Mouse (Mus musculus) spleen, adult 18-20 months (tissue): Measurements from ENCODE around the gene Eif5a.
"Not testable (repeated sequence)": the region's sequence is repeated elsewhere in the genome, so short reads cannot be mapped to it uniquely, and the experiment has no call there.

Experiments
- DNase-seq, 2 experiments: peaks; one replicate each; pipeline ENCODE4 v3.0.0; 2022; ENCODE audit warnings: mixed read lengths in 2 of 2

Eif5a gene

DNA sequence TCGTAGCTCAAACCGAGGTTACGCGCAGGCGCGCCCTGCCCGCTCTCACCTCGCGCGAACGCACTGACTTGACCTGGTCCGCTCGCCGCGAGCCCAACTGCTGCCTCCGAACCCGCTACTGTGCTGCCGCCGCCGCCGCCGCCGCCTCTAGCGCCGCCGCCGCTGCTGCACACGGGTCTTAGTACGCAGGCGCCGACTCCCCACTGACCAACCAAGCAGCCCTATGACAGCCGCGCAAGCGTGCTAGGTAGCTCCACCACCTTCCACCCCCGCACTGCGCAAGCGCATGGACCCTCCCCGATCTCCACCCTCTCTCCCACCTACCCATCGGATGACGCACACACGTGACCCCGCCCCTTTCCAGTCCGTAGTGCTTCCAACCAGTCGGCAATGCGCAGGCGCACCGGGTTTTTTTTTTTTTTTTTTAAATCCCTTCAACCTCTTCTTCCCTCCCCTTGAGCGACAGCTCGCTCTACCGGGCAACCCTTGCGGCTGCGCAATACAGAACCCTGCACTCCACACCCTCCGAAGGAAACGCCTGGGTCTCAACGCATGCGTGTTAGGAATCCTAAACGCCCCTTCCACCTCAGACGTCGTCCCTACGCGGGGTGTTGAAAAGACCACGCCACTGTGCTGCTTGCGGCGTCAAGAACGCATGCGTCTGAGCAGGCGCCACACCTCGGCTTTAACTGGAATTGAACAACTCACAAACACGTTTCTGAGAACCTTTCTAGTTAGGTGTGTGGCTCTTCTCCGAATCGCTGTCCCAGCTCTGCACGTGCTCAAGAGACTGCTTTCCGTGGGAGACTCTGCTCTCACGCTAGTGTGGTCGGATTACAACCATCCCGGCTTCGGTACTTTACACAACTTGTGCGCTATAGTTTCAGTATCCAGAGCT, at the start of gene Eif5a:
TSS of gene Eif5a (minus strand) at position 845 of the 898 bp plus-strand sequence.
- DNase-seq, result peak; percentile 100

DNA sequence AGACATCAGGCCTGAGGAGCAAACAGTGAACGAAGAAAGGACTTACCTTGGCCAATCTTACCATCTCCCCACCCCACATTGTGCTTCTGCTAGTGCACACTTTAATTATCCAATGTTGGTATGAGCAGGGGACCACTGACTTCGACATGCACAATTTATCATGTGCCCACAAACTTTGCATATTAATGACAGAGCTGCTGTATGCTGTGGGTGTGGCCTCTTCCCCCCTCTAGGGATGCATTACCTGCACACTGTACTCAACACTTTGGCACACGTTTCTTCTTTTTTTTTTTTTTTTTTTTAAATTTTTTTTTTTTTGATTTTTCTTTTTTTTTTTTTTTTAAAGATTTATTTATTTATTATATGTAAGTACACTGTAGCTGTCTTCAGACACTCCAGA, 49.0 kb upstream of the Eif5a start:
- no peak for DNase-seq

DNA sequence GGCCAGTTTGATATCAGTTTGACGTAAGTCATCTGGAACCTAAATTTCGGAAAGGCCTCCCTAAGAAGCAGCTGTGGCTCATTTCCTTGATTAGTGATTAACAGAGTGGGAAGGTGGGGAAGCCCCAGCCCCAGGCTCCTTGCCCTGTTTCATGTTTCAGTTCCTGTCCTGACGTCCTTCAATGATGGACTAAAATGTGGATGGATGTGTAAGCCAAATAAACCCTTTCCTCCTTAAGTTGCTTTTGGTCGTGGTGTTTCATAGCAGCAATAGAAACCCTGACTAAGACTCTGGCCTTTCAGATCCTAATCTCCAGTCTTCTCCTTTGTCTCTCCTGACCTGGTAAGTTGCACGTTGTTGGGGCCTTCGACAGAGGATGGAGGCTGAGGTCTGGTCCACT, 48.5 kb upstream of the Eif5a start:
- no peak for DNase-seq

DNA sequence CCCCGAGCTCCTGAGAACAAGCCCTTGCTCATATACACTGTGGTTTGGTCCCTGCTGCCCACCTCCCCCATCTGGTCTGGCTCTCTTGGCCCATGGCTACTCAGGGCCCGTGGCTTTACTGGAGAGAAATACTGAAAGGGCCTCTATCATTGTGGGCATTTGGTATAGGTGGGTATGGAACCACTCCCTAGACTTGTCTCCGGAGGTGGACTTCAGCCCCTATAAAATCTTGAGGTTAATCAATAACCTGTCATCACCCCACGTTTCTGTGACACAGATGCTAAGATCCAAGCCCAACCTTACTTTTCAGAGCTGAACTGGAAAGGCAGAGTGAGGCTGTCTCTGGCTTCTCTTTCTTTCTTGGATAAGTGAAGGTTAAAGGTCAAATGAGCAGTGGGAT, 47.0 kb upstream of the Eif5a start:
- no peak for DNase-seq

DNA sequence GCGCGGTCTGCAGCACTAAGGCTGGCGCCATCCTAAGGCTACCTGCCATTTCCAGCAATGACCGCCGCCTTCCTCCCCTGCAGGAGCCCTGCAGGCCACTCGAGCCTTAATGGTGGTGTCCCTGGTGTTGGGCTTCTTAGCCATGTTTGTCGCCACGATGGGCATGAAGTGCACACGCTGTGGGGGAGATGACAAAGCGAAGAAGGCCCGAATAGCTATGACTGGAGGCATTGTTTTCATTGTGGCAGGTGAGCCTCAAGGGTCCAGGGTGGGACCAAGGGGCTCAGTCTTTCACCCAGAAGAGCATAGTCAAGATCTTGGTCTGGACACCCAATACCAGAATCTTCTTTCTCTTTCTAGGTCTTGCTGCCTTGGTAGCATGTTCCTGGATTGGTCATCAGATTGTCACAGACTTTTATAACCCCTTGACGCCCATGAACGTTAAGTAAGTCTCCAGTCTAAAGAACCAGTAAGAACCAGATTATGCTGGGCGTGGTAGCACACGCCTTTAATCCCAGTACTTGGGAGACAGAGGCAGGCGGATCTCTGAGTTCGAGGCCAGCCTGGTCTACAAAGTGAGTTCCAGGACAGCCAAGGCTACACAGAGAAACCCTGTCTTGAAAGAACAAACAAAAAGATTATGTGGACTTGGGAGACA, 45.2 kb upstream of the Eif5a start:
- no peak for DNase-seq

DNA sequence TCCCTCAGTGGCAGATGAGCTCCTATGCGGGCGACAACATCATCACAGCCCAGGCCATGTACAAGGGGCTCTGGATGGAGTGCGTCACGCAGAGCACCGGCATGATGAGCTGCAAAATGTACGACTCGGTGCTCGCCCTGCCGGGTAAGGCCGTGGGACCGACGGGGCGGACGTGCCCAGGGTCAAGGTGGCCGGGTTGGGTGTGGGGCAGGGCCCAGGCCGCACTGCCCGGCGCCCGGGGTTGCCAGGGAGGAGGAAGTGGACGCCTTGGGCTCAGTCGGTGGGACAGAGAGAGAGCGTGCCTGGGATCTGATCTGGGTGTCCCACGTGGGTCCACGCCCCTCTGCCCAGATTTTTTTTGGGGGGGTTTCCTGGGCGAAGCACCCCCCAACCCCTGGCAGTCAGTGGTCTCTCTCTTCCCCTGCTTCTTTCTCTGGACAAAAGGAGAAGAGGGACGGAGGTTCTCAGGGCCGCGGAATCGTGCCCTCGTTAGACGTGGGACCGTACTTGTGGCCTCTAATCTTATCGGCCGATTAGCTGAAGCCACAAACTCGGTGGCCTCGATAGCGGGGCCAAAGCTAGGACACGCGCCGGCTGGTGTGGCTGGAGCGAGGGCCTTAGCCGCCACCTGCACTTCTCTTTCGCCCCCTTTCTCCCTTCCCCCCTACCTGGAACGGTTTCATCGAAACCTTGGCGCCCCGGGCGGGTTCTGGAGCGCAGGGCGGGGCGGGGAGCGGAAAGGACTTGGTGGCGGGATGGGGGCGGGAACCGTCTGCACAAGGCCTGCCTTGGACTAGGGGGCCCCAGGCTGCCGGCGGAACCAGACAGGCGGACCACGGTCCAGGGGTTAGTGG, 44.5 kb upstream of the Eif5a start:
- peak in 1 of 2 experiments; percentile 28 for DNase-seq

DNA sequence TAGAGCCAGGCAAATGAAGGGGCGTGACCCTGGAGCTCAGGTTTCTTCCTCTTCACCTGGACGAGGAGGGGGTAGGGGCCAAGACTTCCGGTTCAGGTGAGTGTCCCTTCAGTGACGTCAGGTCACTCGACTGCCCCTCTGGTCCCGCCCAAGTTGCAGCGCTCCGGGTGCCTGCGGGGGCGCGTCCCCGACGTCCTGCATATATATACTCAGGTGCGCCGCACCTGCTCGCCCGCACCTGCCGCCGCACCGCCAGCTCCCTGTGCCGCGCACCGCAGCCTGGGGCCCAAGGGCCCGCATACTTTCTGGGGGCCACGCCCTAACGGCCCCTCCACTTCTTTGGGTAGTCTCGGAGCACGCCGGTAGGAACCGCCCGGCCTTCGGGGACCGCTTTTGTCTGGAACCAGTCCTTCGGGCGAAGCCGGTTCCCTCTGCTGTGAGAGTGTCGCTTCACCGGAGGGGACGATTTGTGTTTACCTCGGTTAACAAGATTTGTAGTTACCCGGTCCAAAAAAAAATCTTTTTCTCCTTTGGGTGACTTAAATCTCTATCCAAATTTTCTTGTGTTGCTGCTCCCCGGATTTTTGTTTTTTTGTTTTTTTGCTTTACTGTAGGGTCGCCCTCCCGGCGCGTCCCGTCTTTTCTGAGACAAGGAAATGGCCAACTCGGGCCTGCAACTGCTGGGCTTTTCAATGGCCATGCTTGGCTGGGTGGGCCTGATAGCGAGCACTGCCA, 43.7 kb upstream of the Eif5a start:
- no peak for DNase-seq

DNA sequence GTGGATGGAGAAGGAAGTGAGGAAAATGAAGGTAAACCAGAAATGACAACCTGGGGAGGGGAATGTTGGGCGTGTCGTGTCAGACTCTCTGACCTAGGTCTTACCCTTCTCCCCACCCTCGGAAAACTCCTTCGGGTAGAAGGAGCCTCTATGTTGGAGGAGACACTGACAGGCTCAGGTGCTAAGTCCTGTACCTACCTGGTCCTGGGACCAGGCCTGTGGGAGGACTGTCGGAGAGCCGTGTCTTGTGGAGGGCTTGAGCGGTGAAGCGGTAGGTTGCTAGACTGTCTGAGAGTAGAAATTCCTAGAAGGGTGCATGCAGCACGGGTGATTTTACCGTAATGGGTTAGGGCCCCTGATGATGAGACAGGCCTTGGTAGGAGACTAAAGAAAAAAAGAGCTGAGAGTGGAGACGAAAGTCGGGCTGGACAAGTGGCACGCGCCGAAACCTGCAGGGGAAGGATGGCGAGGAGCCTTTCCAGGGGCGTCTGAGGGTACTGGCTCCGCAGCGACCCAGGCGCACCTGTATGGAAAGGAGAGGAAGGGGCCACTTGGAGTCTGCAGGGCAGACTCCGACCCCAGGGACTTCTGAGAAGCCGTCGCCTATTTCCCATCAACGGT, 43.0 kb upstream of the Eif5a start, which contains the start of gene Cldn7:
TSS of gene Cldn7 (plus strand) at position 130 of the 621 bp plus-strand sequence.
- no peak for DNase-seq

DNA sequence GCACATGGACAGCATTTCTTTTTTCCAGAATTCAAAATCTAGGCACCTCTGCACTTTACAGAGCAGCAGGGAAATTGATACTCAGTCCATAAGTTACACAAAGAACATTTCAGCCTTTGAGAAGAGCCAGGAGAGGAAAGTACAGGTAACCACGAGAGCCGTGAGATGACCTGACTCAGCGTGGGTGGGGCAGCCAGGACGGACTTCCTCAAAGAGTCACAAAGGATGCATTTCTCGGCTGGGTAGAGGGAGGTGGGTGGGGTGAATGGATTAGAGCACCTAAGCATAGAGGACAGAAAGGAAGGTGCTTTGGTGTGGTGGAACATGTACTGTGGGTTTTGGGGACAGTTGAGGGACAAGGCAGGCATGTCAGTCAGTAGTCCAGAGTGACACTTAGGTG, 40.1 kb upstream of the Eif5a start:
- no peak for DNase-seq

DNA sequence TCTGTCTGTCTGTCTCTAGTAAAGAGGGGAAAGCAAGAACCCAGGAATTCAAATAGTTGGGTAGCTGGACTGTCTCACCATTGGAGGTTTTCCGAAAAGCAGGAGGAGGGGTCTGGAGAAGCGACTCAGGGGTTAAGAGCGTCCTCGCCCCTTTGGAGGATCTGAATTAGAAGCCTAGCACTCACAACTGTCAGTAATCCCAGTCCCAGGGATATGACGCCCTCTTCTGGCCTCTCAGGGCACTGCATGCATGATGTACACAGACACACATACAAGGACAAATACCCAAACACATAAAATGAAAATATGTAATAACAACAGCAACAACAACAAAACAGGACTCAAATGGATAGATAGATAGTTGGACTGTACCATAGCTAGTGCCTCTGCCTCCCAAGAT, 38.9 kb upstream of the Eif5a start:
- no peak for DNase-seq

DNA sequence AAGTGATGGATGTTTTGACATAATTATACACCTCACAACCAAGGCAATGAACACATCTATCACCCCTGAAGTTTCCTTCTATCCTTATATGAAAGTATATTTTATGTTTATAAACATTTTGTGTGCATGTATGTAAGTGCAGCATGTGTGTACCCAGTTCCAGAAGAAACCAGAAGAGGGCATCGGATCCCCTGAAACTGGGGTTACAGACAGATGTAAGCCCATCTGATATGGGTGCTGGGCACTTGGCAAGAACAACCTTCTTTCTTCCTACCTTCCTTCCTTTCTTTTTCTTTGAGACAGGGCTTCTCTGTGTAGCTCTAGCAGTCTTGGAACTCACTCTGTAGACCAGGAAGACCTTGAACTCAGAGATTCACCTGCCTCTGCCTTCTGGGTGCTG, 34.5 kb upstream of the Eif5a start:
- DNase-seq, result no peak

DNA sequence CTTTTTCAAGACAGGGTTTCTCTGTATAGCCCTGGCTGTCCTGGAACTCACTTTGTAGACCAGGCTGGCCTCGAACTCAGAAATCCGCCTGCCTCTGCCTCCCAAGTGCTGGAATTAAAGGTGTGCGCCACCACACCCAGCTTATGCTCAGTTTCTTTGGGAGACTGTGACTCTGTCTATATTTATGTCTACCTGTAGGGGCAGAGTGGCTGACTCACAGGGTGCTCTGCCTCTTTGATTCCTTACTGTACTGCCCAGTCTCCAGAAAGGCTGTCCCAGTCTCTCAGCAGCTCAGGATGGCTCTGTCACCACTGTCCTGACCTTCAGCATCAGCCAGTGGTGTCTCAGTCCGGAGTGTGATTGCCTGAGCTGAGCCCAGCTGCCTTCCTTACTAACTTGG, 33.9 kb upstream of the Eif5a start:
- not testable (repeated sequence) for DNase-seq

DNA sequence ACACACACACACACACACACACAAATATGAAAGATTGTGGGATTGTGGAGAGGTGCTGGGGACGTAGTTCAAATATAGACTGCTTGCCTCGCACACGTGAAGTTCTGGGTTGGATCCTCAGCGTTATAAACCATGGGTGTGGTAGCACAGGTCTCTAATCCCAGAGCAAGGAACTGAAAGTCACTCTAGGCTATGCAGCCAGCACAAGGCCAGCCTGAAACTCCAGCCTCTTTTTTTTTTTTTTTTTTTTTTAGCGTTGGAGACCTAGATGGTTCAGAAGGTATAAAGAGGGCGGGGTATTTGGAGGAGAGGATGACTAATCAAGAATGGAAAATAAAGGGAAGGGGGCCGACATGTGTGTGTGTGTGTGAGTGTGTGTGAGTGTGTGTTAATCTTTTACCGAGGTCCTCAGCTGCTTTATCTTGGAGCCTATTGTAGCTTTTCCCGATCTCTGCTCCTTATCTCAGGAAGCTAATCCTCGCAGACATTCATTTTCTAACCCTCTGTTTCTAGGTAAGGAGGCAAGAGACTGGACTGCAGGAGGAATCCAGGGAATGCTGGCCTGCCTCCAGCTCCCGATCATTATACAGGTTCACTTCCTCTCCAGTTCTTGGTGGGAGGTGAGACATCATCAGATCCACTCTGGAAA, 31.6 kb upstream of the Eif5a start:
- DNase-seq, result no peak

DNA sequence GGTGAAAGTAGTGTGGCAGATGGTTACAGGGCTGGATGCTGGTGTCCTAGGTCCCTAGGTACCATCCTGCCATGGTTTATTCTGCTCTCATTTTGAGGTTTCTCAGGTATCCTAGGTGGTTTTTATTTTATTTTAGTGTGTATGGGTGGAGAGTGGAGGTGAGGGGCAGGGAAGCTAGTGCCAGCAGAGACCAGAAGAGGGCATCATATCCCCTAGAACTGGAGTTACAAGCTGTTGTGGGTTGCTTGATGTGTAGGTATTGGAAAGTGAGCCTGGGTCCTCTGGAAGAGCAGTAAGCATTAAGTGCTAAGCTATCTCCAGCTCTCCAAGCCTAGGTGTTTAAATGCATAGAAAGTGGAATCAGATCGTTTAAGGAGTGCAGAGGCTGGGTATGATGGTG, 30.5 kb upstream of the Eif5a start:
- no peak for DNase-seq

DNA sequence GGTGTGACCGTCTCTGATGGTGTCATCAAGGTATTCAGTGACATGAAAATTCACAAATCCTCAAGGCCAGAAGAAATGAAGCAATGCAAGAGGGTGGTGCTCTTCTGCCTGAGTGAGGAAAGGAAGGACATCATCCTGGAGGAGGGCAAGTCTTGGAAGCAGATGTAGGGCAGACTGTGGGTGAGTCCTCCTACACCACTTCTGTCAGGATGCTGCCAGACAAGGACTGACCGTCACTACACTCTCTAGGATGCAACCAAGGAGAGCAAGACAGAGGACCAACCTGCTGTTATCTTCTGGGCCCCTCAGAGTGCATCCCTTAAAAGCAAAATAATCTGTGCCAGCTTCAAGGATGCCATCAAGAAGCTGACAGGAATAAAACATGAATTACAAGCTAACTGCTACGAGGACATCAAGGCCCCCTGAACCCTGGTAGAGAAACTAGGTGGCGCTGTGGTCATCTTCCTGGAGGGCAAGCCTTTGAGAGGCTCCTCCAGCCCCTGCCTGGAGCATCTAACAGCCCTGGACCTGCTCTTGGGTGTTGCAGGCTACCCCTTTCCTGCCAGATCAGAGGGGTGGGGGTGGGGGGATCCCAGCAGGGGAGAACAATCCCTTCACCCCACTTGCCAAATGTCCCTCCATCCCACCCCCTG, 29.2 kb upstream of the Eif5a start:
- no peak for DNase-seq

DNA sequence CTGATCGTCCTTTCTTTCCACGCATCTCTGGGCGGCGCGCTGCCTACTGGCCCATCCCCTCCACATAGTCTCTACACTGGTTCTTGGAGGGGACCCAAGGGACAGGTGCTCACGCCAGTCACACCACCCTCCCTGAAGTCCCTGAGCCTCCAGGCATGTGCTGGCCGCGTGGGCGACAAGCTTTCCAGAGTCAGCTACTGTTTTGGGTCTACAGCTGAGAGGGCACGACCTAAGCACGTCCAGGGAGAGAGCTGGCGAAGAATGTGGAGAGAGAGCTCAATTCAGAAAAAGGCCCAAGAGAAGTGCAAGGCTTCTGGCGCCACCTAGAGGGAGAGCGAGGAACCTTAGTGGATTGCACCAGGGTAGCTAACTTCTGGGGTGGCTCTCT, 27.0 kb upstream of the Eif5a start:
- DNase-seq, result peak; percentile 67 to 85

DNA sequence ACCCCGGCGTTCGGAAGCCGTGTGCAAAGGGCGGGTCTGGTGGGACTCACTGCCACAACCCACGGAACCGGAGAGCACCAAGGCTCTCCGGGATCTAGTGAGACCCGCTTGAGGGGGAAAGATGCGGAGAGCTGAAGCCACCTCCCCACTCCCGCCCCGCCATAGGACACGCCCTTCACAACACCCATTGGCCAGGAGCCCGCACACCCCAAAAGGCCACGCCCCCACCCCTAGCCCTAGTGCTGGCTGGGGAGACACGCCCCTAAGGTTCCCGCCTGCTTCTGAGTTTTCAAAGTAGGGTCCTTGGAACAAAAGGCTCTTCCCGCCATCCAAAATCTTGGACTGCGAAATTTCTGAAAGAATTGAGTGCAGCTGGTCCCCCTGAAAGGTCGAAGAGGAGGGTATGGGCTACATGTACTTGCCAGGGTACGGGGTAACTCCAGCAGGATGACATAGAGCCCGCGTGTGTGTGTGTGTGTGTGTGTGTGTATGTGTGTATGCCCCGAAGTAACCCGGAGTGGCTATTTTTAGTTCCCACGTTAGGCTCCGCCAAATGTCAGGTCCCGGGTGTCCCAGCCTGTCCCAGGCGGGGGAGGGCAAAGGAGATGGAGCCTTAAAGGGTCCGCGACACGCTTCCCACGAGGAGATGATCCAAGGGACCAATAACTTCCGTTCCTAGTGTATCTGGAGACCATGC, 26.5 kb upstream of the Eif5a start, which contains the start of gene Slc2a4:
TSS of gene Slc2a4 (minus strand) at position 123 of the 697 bp plus-strand sequence.
- peak; percentile 74 to 80 for DNase-seq

DNA sequence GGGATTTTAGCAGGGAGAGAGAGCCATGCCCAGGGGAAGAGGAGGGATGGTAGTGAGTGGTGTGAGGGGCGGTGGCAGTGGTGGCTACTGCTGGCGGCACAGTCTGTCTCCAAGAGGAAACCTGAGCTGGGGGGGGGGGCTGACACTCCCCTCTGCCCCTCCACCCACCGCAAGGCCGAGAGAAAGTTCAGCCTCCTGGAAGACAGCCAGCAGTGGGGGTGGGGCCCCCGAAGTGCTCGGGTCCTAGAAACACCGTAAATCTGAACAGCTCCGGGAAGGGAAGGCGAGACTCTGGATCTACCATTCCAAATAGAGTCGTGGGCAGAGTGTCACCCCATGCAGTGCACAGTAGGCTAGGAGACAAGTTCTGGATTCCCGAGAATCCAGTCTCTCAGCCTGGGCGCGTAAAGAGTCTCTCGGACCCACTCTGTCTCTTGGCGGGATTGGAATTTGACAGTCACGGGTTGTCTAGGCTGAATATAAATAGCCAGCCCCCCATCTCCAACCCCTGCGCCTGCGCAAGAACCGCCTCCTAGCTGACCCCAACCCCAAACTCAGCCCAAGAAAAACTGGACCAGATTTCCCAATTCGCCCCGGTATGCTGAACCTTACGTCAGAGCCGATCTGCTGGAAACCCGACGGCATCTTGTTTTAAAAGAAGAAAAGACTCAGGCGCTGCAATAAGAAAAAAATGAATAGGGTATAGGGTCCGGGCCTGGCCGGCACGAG, 25.7 kb upstream of the Eif5a start:
- no peak for DNase-seq
